Mouse (Mus musculus): ENCODE measurements around the gene Kcnh4.

DNA sequence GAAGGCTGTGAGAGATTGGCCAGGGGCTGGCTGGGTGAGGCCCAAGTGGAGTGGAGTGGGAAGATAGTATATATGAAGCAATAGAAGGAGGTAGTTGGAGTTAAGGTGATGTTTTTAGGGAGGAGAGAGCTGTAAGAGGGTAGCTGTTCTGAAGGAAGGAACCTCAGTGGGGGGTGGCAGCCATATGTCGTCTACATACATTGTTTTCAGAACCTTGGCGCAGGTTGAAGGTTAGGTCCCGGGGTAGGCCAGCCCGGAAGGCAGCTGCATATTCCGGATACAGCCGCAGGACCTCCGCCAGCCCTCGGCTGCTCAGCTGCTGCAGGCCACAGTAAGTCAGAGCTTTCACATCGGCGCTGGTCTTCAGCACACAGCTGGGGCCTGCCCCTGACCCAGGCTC lies 13.2 kb downstream of the Kcnh4 start:
- TF ChIP-seq ZNF384 (IDR thresholded peaks at IDR 0.05; ENCODE audit: low read depth, low read length): no peak
- TF ChIP-seq ZC3H11A (IDR thresholded peaks at IDR 0.05; ENCODE audit: borderline replicate concordance, low read depth, low read length): no peak
- no peak for TF ChIP-seq CHD2 (IDR thresholded peaks at IDR 0.05; ENCODE audit: low read depth, low read length)

All from ES-E14 (cell line).